Mouse (Mus musculus) left cerebral cortex, adult 2 months (tissue): Measurements from ENCODE around the gene Plekha6. TPM values are rescaled to one million over a fixed set of nuclear protein-coding genes. Genes with fewer than 3 reads are reported as not detected.

Source experiments
- DNase-seq, 2 experiments: peaks; one replicate each; pipeline ENCODE4 v3.0.0; 2021 to 2022; ENCODE audit warnings: low spot score in 2 of 2, mixed read lengths in 1 of 2; ENCODE audit errors: extremely low spot score in 1 of 2
- H3K27ac ChIP-seq: fragments of 200-600 bp; 2 replicates; pipeline ENCODE4 v1.8.1; 2022
- H3K4me3 ChIP-seq: fragments of 200-600 bp; 2 replicates; pipeline ENCODE4 v1.8.1; 2022
- CTCF ChIP-seq: fragments of 200-600 bp; IDR thresholded peaks from 2 replicates; pipeline ENCODE4 v1.8.1; 2022; ENCODE audit warnings: antibody characterized with exemption, mild to moderate bottlenecking, moderate library complexity
- intact Hi-C: fragments of 180-260 bp; cut with DNase I; formaldehyde crosslinking; loops from one replicate; pipeline ENCODE4 v1.15.1; 2025
- total RNA-seq, 2 experiments: library from RNA; stranded (reverse); gene quantifications; 2 replicates each; pipeline ENCODE4 v1.2.3; 2021

Gene Plekha6
- total RNA-seq, 2 experiments from 2014 or later: 94.2 to 96.3 TPM

GRCm38 (mm10) chr1:133147324-133147723, 16.7 kb upstream of the Plekha6 start:
- no peak for DNase-seq
- intact Hi-C loops: loop anchor here (5.0 kb wide), 2 partner anchors 205 to 465 kb away; partner anchors contain the start of genes Ren1 and Snrpe
- H3K27ac ChIP-seq: no peak overlapping the region
- TF ChIP-seq CTCF: no peak
- no peak overlapping the region for H3K4me3 ChIP-seq

DNA sequence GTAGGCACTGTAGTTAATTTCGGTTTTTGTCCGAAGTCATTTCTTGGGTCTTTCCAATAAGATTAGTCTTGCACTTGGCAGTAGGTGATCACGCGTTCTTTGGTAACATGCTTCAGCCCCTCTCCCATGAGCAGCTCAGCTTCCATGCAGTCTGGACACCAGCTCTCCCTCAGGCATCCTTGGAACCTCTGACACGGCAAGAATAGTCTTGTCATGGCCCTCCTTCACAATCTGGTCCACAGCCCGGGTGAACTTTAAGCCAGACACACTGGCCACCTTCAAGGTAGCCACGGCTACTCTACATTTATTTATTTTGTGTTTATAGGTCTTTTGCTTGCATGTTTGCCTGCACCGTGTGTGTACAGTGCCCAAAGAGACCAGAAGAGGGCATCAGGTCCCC, 15.9 kb upstream of the Plekha6 start:
- Histone ChIP-seq H3K4me3 (no peak overlapping the region), H3K27ac (no peak overlapping the region)
- intact Hi-C loops: loop anchor here (5.0 kb wide), 2 partner anchors 204 to 464 kb away; partner anchors contain the start of genes Ren1 and Snrpe
- no peak for TF ChIP-seq CTCF
- no peak for DNase-seq

DNA sequence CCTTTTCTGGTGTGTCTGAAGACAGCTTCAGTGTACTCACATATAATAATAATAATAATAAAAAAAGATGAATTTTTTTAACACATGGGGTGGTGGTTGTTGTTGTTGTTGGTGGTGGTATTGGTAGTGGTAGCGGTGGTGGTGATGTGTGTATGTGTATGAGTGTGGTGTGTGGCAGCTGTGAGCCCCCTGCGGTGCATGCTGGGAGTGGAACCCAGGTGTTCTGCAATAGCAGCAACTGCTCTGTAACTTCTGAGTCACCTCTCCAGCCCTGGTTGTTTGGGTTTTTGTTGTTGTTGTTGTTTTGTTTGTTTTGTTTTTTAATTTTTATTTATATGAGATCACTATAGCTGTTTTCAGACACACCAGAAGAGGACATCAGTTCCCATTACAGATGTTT, 13.5 kb upstream of the Plekha6 start:
- intact Hi-C loops: no loop called here
- Histone ChIP-seq H3K27ac (no peak overlapping the region), H3K4me3 (no peak overlapping the region)
- TF ChIP-seq CTCF: no peak
- DNase-seq: no peak

GRCm38 (mm10) chr1:133152213-133152612, 11.8 kb upstream of the Plekha6 start:
- no peak for DNase-seq
- intact Hi-C loops: no loop called here
- Histone ChIP-seq H3K27ac (no peak overlapping the region; the same call in 1 of the 2 replicates), H3K4me3 (no peak overlapping the region)
- no peak for TF ChIP-seq CTCF

GRCm38 (mm10) chr1:133155270-133155669, 8.7 kb upstream of the Plekha6 start:
- DNase-seq: no peak
- TF ChIP-seq CTCF: no peak
- H3K27ac ChIP-seq: no peak overlapping the region
- no peak overlapping the region for H3K4me3 ChIP-seq
- intact Hi-C loops: no loop called here

- intact Hi-C loops: no loop called here
- peak; percentile 43 to 63 for DNase-seq
- peak overlapping the region; percentile 55; the same call in 1 of the 2 replicates for H3K27ac ChIP-seq
- no peak overlapping the region for H3K4me3 ChIP-seq
- no peak for TF ChIP-seq CTCF
Observed at GRCm38 (mm10) chr1:133159128-133159564, 4.9 kb upstream of the Plekha6 start.

- intact Hi-C loops: no loop called here
- DNase-seq: no peak
- TF ChIP-seq CTCF: no peak
- Histone ChIP-seq H3K4me3 (no peak overlapping the region), H3K27ac (no peak overlapping the region)
Observed at GRCm38 (mm10) chr1:133161559-133161958, 2.5 kb upstream of the Plekha6 start.

DNA sequence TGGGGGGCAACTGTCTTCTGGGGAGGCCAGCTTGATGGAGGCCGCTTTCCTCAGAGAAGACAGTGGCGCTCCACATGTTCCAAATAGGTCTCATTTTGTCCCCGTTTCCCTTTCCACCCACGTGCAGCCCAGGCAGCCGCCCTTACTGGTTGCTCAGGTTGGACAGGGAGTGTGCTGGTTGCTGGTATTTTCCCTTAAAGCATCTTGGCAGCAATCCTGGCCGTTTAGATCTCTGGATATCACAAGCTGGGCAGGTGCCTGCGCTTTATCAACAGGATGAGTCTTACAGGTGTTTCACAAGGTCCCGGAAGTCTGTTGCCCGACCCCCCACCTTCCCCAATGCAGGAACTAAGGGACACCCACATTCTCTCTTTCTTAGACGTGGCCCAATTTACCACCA, 2.0 kb upstream of the Plekha6 start:
- Histone ChIP-seq H3K27ac (no peak overlapping the region), H3K4me3 (no peak overlapping the region)
- no peak for DNase-seq
- intact Hi-C loops: no loop called here
- no peak for TF ChIP-seq CTCF

DNA sequence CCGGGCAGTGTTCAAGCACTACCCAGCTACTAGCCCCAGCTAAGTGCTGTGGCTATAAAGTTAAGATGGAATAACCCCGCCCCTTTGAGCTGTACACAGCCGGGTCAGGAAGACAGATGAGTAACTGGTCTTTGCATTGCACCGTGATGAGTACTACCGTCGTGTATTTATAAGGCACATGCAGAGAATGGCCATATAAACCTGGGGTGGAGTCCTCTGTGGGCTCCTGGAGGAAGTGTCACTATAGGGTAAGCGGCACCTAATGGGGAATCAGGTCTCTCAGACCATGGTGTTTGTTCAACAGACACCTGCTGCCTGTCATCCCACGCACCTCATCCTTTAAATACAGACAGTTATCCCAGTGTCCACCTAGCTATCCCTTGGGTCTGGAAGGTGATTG, 1.0 kb upstream of the Plekha6 start:
- no peak for TF ChIP-seq CTCF
- Histone ChIP-seq H3K27ac (no peak overlapping the region), H3K4me3 (no peak overlapping the region)
- intact Hi-C loops: no loop called here
- no peak for DNase-seq

DNA sequence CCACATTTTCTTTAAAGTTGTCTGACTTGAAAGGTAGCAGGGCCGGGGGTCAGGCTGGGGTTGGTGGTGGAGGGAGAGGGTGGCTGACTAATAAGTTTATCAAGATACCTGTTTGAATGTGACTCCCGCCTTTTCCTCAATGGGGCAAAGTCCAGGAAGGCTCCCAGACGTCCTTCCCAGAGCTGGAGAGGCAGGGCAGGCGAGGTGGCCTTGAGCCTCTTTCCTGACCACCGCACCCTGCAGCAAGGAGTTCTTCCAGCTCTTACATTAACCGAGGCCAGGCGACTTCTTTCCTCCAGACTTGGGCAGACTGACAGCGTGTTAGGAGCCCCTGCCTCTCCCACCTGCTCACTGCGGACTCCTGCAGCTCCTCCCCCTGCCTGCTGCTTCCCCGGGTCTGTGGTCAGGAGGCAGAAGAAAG, 591 bp downstream of the Plekha6 start:
- Histone ChIP-seq H3K27ac (no peak overlapping the region), H3K4me3 (peak overlapping the region; percentile 72)
- intact Hi-C loops: no loop called here
- no peak for DNase-seq
- TF ChIP-seq CTCF: no peak

- TF ChIP-seq CTCF: no peak
- intact Hi-C loops: no loop called here
- H3K27ac ChIP-seq: no peak overlapping the region
- H3K4me3 ChIP-seq: no peak overlapping the region; the same call in 1 of the 2 replicates
- no peak for DNase-seq
Observed at GRCm38 (mm10) chr1:133165111-133165510, 1.1 kb downstream of the Plekha6 start.

- DNase-seq: no peak
- Histone ChIP-seq H3K4me3 (no peak overlapping the region), H3K27ac (no peak overlapping the region)
- intact Hi-C loops: no loop called here
- TF ChIP-seq CTCF: no peak
Observed at GRCm38 (mm10) chr1:133168318-133169060, 4.5 kb downstream of the Plekha6 start.

GRCm38 (mm10) chr1:133170196-133170595, 6.2 kb downstream of the Plekha6 start:
- no peak for DNase-seq
- Histone ChIP-seq H3K4me3 (no peak overlapping the region), H3K27ac (no peak overlapping the region)
- TF ChIP-seq CTCF: no peak
- intact Hi-C loops: no loop called here
